Mouse (Mus musculus): ENCODE measurements around the gene Ube2q1. TPM values are rescaled to one million over a fixed set of nuclear protein-coding genes. Genes with fewer than 3 reads are reported as not detected.

Gene Ube2q1
- polyA plus RNA-seq, 1 experiment from 2014 or later: 9.4 TPM

DNA sequence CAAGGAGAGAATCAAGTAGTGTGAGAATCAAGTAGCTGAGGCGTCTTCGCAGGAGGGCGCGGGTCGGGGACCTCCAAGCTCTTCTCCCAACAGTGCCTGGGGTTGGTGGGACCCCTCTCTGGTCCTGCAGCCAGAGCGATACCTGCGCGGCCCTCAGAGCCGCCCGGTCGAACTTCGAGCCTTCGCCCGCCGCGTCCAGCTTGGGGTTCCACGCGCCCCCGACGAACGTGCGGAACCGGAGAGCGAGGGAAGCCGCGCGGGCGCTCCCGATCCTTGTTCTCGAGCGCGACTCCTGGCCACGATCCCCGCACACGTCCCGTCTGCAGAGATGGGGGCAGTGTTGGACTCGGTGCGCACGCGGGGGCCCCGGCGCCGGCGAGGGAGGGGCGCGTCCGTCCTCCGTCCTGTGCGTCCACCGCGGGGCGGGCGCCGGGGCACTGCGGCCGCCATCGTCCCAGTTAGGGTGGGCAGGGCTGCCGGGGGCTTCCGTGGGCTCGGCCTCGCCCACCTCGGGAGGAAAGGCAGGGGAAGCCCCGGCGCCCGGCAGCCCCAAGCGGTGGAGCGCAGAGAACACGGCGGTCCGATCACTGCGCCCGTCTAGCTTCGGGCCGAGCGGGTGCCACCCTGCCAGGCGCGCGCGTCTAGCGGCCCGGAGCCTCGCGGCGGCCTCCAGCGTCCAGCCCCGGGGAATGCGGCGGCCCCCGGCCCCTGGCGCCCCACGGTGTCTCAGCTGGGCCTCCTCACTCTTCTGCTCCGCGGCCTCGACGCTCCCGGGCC is 57.6 kb downstream of the Ube2q1 start, which contains the start of gene She:
Gene She, plus strand, starts transcription at position 556 of the 777 bp plus-strand sequence.
- 0 out of 2 replicates have a peak within 1 kb of the TSS, but pooled peaks have one; percentile 24 for H3K27ac ChIP-seq
- no peak for ATAC-seq (ENCODE audit: insufficient number of reproducible peaks, low FRiP score, low TSS enrichment, low read depth)
- peaks cover 15% of the 10 kb centered on the region for H3K4me1 ChIP-seq

More for the DNA sequence above, 57.6 kb downstream of the Ube2q1 start, which contains the start of gene She:
- Histone ChIP-seq H3K4me3 (peak within 1 kb of the TSS; percentile 49), H3K27me3 (peaks cover 66% of the 10 kb centered on the region), H3K9ac (peak within 1 kb of the TSS; percentile 47), H3K36me3 (no peaks in the 10 kb centered on the region), H3K4me2 (peak within 1 kb of the TSS; percentile 77), H3K9me3 (no peaks in the 10 kb centered on the region)
- 2% methylated on average over 82 of the region's 96 CpGs for WGBS

Other genes starting within 250 kb of the Ube2q1 start
- 10.3 and 10.4 TPM in 2 replicates for gene Adar, start 58.6 kb upstream of the Ube2q1 start, polyA plus RNA-seq (2015; fragmentation: Nextera tagmentation; extraction: Ambion mirVana)
- gene Chrnb2, start 9.0 kb upstream of the Ube2q1 start, polyA plus RNA-seq (2015; fragmentation: Nextera tagmentation; extraction: Ambion mirVana): 0.22 and 0.37 TPM in 2 replicates
- gene She, start 57.8 kb downstream of the Ube2q1 start, polyA plus RNA-seq (2015; fragmentation: Nextera tagmentation; extraction: Ambion mirVana): 2.7 and 3.9 TPM in 2 replicates
- gene Il6ra, start 139.6 kb downstream of the Ube2q1 start, polyA plus RNA-seq (2015; fragmentation: Nextera tagmentation; extraction: Ambion mirVana): 2.9 and 3.0 TPM in 2 replicates
- 18.6 and 18.9 TPM in 2 replicates for gene Atp8b2, start 189.9 kb downstream of the Ube2q1 start, polyA plus RNA-seq (2015; fragmentation: Nextera tagmentation; extraction: Ambion mirVana)
- gene Hax1, start 225.2 kb downstream of the Ube2q1 start, polyA plus RNA-seq (2015; fragmentation: Nextera tagmentation; extraction: Ambion mirVana): 143 and 146 TPM in 2 replicates